Mouse (Mus musculus) neural tube, embryonic 14.5 days (tissue): ENCODE data around the gene Wscd2. TPM values are rescaled to one million over a fixed set of nuclear protein-coding genes. Genes with fewer than 3 reads are reported as not detected.

Experiments used
- ATAC-seq: fragments of 200-750 bp; cut with Nextera tagmentation; 2 replicates; pipeline ENCODE4 v1.8.0; 2017; ENCODE audit warnings: low read depth, mild to moderate bottlenecking, moderate TSS enrichment, moderate library complexity
- H3K27ac ChIP-seq: fragments of 300-500 bp; sonication (generic); 2 replicates; pipeline ENCODE4 v1.5.1; 2014; ENCODE audit warnings: low read depth, mild to moderate bottlenecking, control low read depth, low read length, moderate library complexity, mixed read lengths
- H3K27me3 ChIP-seq: fragments of 300-500 bp; sonication (generic); 2 replicates; pipeline ENCODE4 v1.6.1; 2014; ENCODE audit warnings: low read length; ENCODE audit not compliant: control insufficient read depth, insufficient read depth
- H3K36me3 ChIP-seq: fragments of 300-500 bp; sonication (generic); 2 replicates; pipeline ENCODE4 v1.6.1; 2014; ENCODE audit warnings: low read length, mixed read lengths; ENCODE audit not compliant: control insufficient read depth, insufficient read depth
- H3K4me1 ChIP-seq: fragments of 300-500 bp; sonication (generic); 2 replicates; pipeline ENCODE4 v1.6.1; 2014; ENCODE audit warnings: low read length; ENCODE audit not compliant: control insufficient read depth, insufficient read depth
- H3K4me2 ChIP-seq: fragments of 300-500 bp; sonication (generic); 2 replicates; pipeline ENCODE4 v1.6.1; 2014; ENCODE audit warnings: mild to moderate bottlenecking, low read depth, low read length, control low read depth
- H3K4me3 ChIP-seq: fragments of 300-500 bp; sonication (generic); 2 replicates; pipeline ENCODE4 v1.5.1; 2014; ENCODE audit warnings: low read depth, low read length, control low read depth, mixed read lengths
- H3K9ac ChIP-seq: fragments of 300-500 bp; sonication (generic); replicated peaks from 2 replicates; pipeline ENCODE4 v1.6.1; 2014; ENCODE audit warnings: low read depth, mild to moderate bottlenecking, control low read depth, low read length, mixed read lengths
- H3K9me3 ChIP-seq: fragments of 300-500 bp; sonication (generic); 2 replicates; pipeline ENCODE4 v1.6.1; 2016; ENCODE audit warnings: low read length; ENCODE audit not compliant: control insufficient read depth
- WGBS: fragments of 180-500 bp; shearing (Covaris S2); extraction: QIAGEN DNeasy Blood & Tissue Kit; methylation state at CpG from one replicate; pipeline ENCODE4 v1.1.7; 2014; 5-methylcytosine and 5-hydroxymethylcytosine counted together
- polyA plus RNA-seq: library from polyadenylated mRNA; unstranded; fragments of >200 nt; fragmentation: Nextera tagmentation; extraction: Ambion mirVana; gene quantifications from 2 replicates; pipeline ENCODE4 v1.2.1, GENCODE M21; 2014

The Wscd2 gene
- polyA plus RNA-seq, 1 experiment from 2014 or later: 19.9 TPM

DNA sequence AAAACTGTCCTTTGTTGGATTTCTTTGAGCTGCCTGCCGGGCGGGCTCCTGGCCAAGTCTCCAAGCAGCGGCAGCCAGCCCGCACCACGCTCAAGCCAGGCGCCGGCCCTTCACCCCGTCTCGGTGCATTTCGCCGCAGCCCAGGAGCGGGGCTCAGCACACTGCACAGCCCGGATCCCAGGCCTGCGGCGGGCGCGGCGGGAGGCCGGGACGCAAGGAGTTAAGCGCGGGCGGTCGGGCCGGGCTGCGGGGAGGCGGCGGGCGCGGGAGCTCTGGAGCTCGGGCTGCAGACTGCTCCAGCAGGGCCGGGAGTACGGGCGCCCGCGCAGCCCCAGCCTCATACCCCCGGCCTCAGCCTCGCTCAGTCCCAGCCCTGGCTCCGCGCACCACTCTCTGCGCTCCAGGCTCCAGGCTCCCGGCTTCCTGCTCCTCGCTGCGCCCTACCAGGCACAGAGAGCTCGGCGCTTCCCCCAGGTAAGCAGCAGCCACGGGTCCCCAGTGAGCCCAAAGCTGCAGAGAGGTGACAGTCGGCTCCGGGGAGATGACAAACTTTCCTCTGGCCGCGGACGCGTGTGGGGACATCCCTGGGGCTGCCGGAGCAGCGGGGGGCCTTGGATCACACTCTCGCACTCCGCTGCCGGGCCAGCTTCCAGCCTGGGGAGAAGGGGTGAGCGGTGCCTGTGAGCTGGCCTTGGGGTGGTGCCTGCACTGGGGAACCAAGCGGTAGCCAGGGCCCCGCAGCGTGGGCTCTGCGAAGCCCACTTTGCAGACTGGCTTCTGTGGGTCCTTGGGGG lies 531 bp downstream of the Wscd2 start:
- Histone ChIP-seq H3K9me3 (no peaks in the 10 kb centered on the region), H3K4me2 (peak overlapping the region; percentile 65), H3K36me3 (no peaks in the 10 kb centered on the region), H3K4me1 (peaks cover 25% of the 10 kb centered on the region), H3K27ac (peak overlapping the region; percentile 85), H3K4me3 (peak overlapping the region; percentile 75), H3K9ac (peak overlapping the region; percentile 91), H3K27me3 (no peaks in the 10 kb centered on the region)
- ATAC-seq: peak; percentile 84; the same call in 1 of the 2 replicates
- 1% methylated on average over 60 of the region's 63 CpGs for WGBS

DNA sequence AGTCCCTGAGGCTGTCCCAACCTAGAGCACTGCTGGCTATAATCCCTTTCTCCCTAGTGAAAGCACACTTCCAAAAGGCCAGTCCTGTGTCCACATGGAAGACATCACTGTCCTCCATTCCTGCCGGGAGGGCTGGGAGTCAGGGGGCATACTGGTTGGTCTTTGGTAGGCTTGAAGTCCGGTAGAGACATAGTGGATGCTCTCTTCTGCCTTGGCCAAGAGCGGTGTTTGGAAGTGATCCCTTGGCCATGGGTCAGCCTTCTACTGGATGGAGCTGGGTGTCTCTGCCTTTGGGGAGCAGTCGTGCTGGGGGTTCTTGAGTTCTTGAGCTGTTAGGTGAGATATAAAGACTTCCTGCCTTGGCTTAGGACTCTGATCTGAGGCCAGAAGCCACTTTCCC lies 1.4 kb downstream of the Wscd2 start:
- 65% methylated on average over 4 of the region's 4 CpGs for WGBS

DNA sequence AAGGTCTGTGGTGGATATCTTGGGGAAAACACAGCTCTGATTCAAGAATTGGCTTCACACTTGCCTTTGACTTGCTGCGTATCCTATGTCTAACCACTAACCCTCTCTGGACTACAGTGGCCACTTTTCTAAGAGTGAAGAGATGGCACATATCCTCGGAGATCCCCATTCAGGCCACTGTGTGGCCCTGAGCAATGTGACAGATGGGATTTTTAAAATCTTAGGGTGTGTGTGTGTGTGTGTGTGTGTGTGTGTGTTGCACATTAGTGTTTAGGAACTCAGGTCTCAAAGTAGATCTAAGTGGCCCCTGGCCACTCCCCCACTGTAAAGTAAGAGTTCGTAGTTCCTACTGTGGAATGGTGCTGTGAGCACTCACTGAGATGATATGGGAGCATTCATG lies 1.9 kb downstream of the Wscd2 start:
- H3K27me3 ChIP-seq: no peaks in the 10 kb centered on the region
- ATAC-seq: no peak
- WGBS: 74% methylated on average over 3 of the region's 3 CpGs
- H3K4me1 ChIP-seq: peaks cover 25% of the 10 kb centered on the region
- no peaks in the 10 kb centered on the region for H3K9me3 ChIP-seq
- H3K27ac ChIP-seq: peak overlapping the region; percentile 35; the same call in 1 of the 2 replicates
- no peak overlapping the region for H3K9ac ChIP-seq
- H3K36me3 ChIP-seq: no peaks in the 10 kb centered on the region
- H3K4me3 ChIP-seq: peak overlapping the region; percentile 75
- H3K4me2 ChIP-seq: peak overlapping the region; percentile 65

More for the DNA sequence above, 1.4 kb downstream of the Wscd2 start:
- H3K9me3 ChIP-seq: no peaks in the 10 kb centered on the region
- H3K27ac ChIP-seq: no peak overlapping the region; the same call in 1 of the 2 replicates
- H3K27me3 ChIP-seq: no peaks in the 10 kb centered on the region
- peaks cover 25% of the 10 kb centered on the region for H3K4me1 ChIP-seq
- ATAC-seq: no peak
- H3K36me3 ChIP-seq: no peaks in the 10 kb centered on the region
- H3K4me2 ChIP-seq: peak overlapping the region; percentile 65
- H3K9ac ChIP-seq: peak overlapping the region; percentile 91
- peak overlapping the region; percentile 75 for H3K4me3 ChIP-seq

DNA sequence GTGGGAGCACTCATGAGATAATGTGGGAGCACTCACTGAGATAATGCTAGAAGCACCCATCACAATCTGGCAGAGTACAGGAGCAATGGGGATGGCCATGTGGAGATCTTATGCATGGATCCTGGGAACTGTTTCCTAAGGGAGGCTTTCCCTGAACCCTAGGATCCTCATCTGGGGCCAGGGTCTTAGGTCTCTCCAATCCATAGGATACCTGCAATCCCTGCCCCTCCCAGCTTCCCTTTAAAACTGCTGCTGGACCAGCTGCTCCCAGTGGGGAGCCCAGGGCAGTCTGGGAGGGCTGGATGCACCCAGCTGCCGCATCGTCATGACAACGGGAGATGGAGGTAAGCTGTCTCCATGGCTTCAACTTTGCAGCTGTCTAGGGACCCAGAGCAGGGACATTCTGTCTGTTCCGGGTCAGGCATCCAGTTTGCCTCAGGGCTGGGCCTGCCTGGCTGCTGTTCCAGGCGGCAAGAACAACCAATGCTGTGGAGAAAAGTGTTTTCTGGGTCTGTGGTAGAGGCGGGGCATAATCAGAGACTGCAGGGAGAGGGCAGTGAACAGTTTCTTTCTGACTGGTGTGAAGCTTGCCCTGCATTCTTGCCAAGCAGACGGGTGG lies 2.4 kb downstream of the Wscd2 start:
- Histone ChIP-seq H3K9ac (peak overlapping the region; percentile 46), H3K4me3 (peak overlapping the region; percentile 75), H3K4me2 (peak overlapping the region; percentile 65), H3K27me3 (no peaks in the 10 kb centered on the region), H3K36me3 (no peaks in the 10 kb centered on the region), H3K27ac (peak overlapping the region; percentile 35; the same call in 1 of the 2 replicates), H3K9me3 (no peaks in the 10 kb centered on the region), H3K4me1 (peaks cover 25% of the 10 kb centered on the region)
- 6% methylated on average over 7 of the region's 7 CpGs for WGBS
- no peak for ATAC-seq

DNA sequence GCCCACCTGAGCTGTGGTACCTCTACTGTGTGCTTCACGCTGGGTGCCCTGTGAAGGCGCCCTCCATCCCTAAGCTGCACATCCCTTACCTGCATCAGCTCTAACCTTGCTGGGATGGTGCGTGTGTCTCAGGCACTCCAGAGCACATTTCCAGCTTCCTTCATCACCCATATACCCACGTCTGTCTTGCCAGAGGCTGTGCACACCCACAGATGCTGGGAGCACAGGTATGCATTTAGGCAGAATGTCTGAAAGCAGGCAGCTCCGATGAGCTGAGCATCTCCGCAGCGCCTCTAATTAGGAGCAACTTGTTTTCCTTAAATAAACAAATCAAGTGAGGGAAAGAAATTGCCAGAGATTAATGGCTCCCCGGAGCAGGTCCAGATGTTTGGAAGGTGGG lies 3.9 kb downstream of the Wscd2 start:
- WGBS: 69% methylated on average over 8 of the region's 8 CpGs
- H3K4me3 ChIP-seq: peak overlapping the region; percentile 7; the same call in 1 of the 2 replicates
- ATAC-seq: no peak

DNA sequence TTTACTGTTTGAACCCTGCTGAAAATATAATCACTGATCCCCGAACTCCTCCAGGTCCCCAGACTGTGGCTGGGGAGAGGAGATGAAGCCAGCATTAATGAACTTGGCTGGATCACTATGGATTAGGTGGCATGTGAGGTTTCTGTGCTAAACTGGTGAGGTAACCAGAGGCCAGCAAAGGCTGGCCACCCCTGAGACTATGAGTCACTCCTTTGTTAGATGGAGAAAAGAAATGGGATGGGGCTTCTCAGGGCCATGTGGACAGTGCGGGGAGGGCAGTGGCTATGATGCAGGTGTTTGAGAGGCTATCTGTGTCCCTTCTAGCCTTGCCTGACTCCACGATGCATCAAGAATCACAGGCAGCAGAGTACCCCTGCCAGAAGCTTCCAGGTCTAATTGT lies 6.8 kb downstream of the Wscd2 start:
- no peak for ATAC-seq
- Histone ChIP-seq H3K9me3 (no peaks in the 10 kb centered on the region), H3K36me3 (no peaks in the 10 kb centered on the region), H3K4me2 (no peak overlapping the region), H3K4me1 (peaks cover 21% of the 10 kb centered on the region), H3K27me3 (no peaks in the 10 kb centered on the region), H3K9ac (no peak overlapping the region), H3K27ac (no peak overlapping the region), H3K4me3 (no peak overlapping the region)
- 68% methylated on average over 3 of the region's 3 CpGs for WGBS

More for the DNA sequence above, 3.9 kb downstream of the Wscd2 start:
- no peaks in the 10 kb centered on the region for H3K36me3 ChIP-seq
- H3K27ac ChIP-seq: no peak overlapping the region
- no peaks in the 10 kb centered on the region for H3K27me3 ChIP-seq
- no peak overlapping the region; the same call in 1 of the 2 replicates for H3K9ac ChIP-seq
- H3K9me3 ChIP-seq: no peaks in the 10 kb centered on the region
- peak overlapping the region; percentile 65 for H3K4me2 ChIP-seq
- peaks cover 25% of the 10 kb centered on the region for H3K4me1 ChIP-seq

DNA sequence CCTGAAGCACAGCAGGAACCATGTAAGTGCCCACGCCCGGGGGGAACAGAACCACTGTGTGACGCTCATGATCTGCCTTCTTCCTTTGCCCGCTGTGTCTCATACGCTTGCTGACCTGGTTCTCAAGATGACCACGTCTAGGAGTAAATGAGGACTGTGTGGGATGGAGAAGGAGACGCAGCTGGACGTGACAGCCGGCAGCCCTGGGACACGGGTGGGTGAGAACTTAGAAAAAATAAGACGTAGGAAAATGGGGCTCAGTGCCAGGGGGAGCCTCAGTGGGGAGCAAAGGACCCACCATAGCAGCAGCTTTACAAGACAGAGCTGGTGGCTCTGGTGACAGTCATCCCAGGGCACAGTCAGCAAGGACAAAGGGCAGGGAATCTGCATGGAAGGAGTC lies 9.3 kb downstream of the Wscd2 start:
- Histone ChIP-seq H3K27ac (no peak overlapping the region), H3K9me3 (no peaks in the 10 kb centered on the region), H3K4me3 (no peak overlapping the region), H3K27me3 (no peaks in the 10 kb centered on the region), H3K4me2 (no peak overlapping the region), H3K4me1 (peaks cover 10% of the 10 kb centered on the region), H3K9ac (no peak overlapping the region), H3K36me3 (no peaks in the 10 kb centered on the region)
- no peak for ATAC-seq
- 88% methylated on average over 11 of the region's 11 CpGs for WGBS

DNA sequence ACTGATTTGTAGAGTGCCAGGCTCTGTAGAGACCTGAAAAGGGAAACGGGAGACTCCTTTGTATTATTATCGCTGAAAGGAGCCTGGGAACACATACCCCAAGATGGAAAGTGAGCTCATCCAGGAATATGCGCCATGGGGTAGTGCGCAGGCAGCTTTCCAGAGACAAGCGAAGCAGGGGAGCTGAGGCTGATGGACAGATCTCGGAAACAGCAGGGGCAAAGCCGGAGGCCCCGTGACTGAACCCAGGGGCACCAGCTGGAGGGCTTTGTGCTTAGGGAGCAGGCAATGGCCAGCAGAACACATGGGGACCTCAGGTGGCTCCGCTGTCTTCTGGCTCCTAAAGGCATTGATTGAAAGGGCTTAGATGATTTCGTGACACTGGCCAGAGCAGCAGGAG lies 13.1 kb downstream of the Wscd2 start:
- H3K9ac ChIP-seq: no peak overlapping the region
- H3K4me1 ChIP-seq: peaks cover 13% of the 10 kb centered on the region; the same call in 1 of the 2 replicates
- peak; percentile 33; the same call in 1 of the 2 replicates for ATAC-seq
- no peaks in the 10 kb centered on the region for H3K9me3 ChIP-seq
- H3K27ac ChIP-seq: peak overlapping the region; percentile 40; the same call in 1 of the 2 replicates
- H3K4me3 ChIP-seq: no peak overlapping the region
- H3K4me2 ChIP-seq: no peak overlapping the region; the same call in 1 of the 2 replicates
- 7% methylated on average over 10 of the region's 10 CpGs for WGBS
- H3K27me3 ChIP-seq: no peaks in the 10 kb centered on the region
- H3K36me3 ChIP-seq: no peaks in the 10 kb centered on the region

DNA sequence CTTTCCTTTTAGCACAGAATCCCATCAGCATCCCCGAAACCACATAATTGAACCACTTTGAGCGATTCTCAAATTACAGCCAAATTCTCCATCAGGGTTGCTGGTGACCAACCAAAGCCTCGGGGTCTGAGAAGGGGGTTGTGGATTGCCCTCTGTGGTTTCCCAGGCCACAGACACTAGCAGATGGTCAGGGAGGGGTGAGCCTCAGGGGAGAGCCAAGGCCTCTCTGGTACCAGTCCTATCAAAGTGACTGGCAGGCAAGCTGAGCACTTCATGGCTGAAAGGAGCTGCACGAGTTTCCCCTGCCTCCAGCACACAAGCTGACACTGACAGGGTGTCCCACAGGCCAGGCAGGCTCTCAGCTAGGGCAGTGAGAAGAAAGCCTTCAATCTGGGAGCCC lies 14.5 kb downstream of the Wscd2 start:
- Histone ChIP-seq H3K4me2 (no peak overlapping the region), H3K4me1 (peaks cover 13% of the 10 kb centered on the region; the same call in 1 of the 2 replicates), H3K9ac (no peak overlapping the region), H3K27ac (peak overlapping the region; percentile 67; the same call in 1 of the 2 replicates), H3K27me3 (no peaks in the 10 kb centered on the region), H3K36me3 (no peaks in the 10 kb centered on the region), H3K9me3 (no peaks in the 10 kb centered on the region), H3K4me3 (no peak overlapping the region)
- ATAC-seq: no peak
- 17% methylated on average over 4 of the region's 4 CpGs for WGBS
